Mouse (Mus musculus) forebrain, embryonic 10.5 days (tissue): Measurements from ENCODE around the gene Ikbke. TPM values are rescaled to one million over a fixed set of nuclear protein-coding genes. Genes with fewer than 3 reads are reported as not detected.

Source experiments
- polyA plus RNA-seq: library from polyadenylated mRNA; unstranded; fragments of >200 nt; fragmentation: Nextera tagmentation; extraction: Ambion mirVana; gene quantifications from 2 replicates; pipeline ENCODE4 v1.2.1, GENCODE M21; 2016

Ikbke gene
- polyA plus RNA-seq, 1 experiment from 2014 or later: 0.47 TPM

Other genes starting within 250 kb of the Ikbke start
- gene Mapkapk2, start 181.8 kb downstream of the Ikbke start, polyA plus RNA-seq: 41.1 and 41.3 TPM in 2 replicates
- 13.3 and 15.5 TPM in 2 replicates for gene Dyrk3, start 141.3 kb downstream of the Ikbke start, polyA plus RNA-seq
- 66.9 and 70.2 TPM in 2 replicates for gene Eif2d, start 126.4 kb downstream of the Ikbke start, polyA plus RNA-seq
- gene Rassf5, start 34.3 kb downstream of the Ikbke start, polyA plus RNA-seq: 0.69 and 0.95 TPM in 2 replicates
- 19.1 and 21.2 TPM in 2 replicates for gene Srgap2, start 247.7 kb upstream of the Ikbke start, polyA plus RNA-seq
- 5.3 and 5.7 TPM in 2 replicates for gene Fam72a, start 248.3 kb upstream of the Ikbke start, polyA plus RNA-seq